Mouse (Mus musculus): ENCODE results near the gene Syt14. TPM values are rescaled to one million over a fixed set of nuclear protein-coding genes. Genes with fewer than 3 reads are reported as not detected.

Syt14 gene
- total and polyA plus RNA-seq, 2 experiments from 2014 or later: 0.04 to 0.08 TPM

DNA sequence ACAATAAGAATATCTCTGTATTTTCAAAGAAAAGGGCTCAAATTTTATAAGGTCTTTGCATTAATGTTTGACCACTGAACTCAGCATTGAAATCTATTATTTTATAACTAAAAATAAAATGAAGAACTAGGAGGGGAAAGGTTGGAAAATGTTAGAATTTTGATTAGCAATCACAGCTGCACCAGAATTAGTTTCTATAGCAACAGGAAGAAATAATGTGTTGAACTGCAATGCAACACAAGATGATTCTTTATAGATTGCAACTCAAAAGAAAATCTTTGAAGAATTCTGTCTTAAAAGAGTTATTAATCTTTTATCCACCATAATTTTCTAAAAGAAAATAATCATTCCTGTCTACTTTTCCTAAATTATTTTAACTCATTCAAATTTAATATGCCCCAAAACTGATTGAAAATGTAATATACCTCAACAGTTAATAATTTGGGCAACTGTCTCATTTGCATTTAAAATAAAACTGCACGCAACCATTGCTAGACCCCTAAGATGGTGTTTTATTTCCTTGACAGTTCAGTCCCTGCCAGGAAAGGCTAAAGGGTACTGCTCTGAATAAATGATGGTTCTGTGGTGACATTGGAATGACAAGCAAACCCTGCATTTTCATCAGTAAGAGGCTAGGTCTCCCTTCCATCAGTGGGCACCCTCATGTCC, 88.3 kb downstream of the Syt14 start:
- ATAC-seq (ENCODE audit: insufficient read depth, low read depth) (no peak), DNase-seq (ENCODE audit: low spot score) (no peak)
- Histone ChIP-seq H3K9ac (replicated peaks; ENCODE audit: low read depth, low read length) (no peak overlapping the region), H3K4me3 (ENCODE audit: low read depth, low read length) (no peak overlapping the region), H3K9me3 (replicated peaks; ENCODE audit: control insufficient read depth, low read length) (no peaks in the 10 kb centered on the region), H3K36me3 (replicated peaks; ENCODE audit: control insufficient read depth, insufficient read depth, low read length) (no peaks in the 10 kb centered on the region), H3K27me3 (ENCODE audit: control insufficient read depth, insufficient read depth, low read length) (no peaks in the 10 kb centered on the region), H3K4me2 (ENCODE audit: low read depth, low read length) (no peak overlapping the region), H3K4me1 (ENCODE audit: control insufficient read depth, insufficient read depth) (no peaks in the 10 kb centered on the region), H3K27ac (ENCODE audit: low read depth) (no peak overlapping the region)
- TF ChIP-seq EP300 (IDR thresholded peaks at IDR 0.05; ENCODE audit: low read depth) (no peak), CTCF (IDR thresholded peaks at IDR 0.05; ENCODE audit: low read depth) (no peak)
- 89% methylated on average over 1 of the region's 1 CpGs for WGBS

DNA sequence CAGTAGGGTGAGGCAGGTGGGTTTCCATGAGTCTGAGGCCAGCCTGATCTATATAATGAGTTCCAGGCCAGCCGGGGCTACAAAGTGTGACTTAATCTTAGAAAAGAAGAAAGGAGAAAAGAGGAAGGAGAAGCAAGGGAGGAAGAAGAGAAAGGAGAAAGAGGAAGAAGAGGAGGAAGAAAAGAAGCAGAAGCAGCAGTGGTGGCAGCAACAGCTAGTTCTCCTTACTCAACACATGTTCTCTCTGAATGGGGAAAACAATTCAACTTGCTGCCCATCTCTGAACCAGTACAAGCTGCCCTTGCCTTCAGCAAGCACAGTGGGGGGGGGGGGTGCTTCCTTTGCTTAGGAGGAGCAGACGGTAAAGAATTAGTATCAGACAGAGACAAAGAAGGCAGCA, 96.5 kb downstream of the Syt14 start:
- WGBS: 67% methylated on average over 2 of the region's 2 CpGs
- Histone ChIP-seq H3K4me3 (ENCODE audit: low read depth, low read length) (no peak overlapping the region), H3K27me3 (ENCODE audit: control insufficient read depth, insufficient read depth, low read length) (no peaks in the 10 kb centered on the region), H3K36me3 (replicated peaks; ENCODE audit: control insufficient read depth, insufficient read depth, low read length) (no peaks in the 10 kb centered on the region), H3K4me1 (ENCODE audit: control insufficient read depth, insufficient read depth) (no peaks in the 10 kb centered on the region), H3K27ac (ENCODE audit: low read depth) (no peak overlapping the region), H3K9ac (replicated peaks; ENCODE audit: low read depth, low read length) (no peak overlapping the region), H3K9me3 (replicated peaks; ENCODE audit: control insufficient read depth, low read length) (no peaks in the 10 kb centered on the region), H3K4me2 (ENCODE audit: low read depth, low read length) (no peak overlapping the region)
- DNase-seq (ENCODE audit: low spot score) (no peak), ATAC-seq (ENCODE audit: insufficient read depth, low read depth) (no peak)
- TF ChIP-seq CTCF (IDR thresholded peaks at IDR 0.05; ENCODE audit: low read depth) (no peak), EP300 (IDR thresholded peaks at IDR 0.05; ENCODE audit: low read depth) (no peak)

DNA sequence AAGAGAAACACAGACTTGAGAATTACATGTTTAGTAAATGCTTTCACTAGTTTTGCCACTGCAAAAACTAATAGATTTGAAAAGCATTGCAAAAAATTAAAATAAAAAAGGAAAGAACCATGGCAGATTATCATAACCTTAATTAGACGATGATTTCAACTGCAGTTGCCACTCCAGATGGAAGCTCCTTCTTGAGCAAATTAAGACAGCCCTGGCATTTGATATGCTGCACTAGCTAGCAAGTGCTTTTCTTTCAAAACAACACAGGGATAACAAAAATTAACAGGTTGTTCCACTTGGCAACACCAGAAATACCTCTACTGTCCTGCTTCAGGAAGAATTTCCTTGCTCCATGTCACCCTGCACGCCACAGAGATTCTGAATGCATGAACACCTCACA, 97.6 kb downstream of the Syt14 start:
- WGBS: 87% methylated on average over 2 of the region's 2 CpGs
- no peaks in the 10 kb centered on the region for H3K4me1 ChIP-seq (ENCODE audit: control insufficient read depth, insufficient read depth)
- ATAC-seq (ENCODE audit: insufficient read depth, low read depth): no peak
- no peak overlapping the region for H3K27ac ChIP-seq (ENCODE audit: low read depth)
- H3K9me3 ChIP-seq (replicated peaks; ENCODE audit: control insufficient read depth, low read length): no peaks in the 10 kb centered on the region
- no peaks in the 10 kb centered on the region for H3K36me3 ChIP-seq (replicated peaks; ENCODE audit: control insufficient read depth, insufficient read depth, low read length)
- DNase-seq (ENCODE audit: low spot score): no peak
- no peak for TF ChIP-seq CTCF (IDR thresholded peaks at IDR 0.05; ENCODE audit: low read depth)
- no peak for TF ChIP-seq EP300 (IDR thresholded peaks at IDR 0.05; ENCODE audit: low read depth)
- H3K4me2 ChIP-seq (ENCODE audit: low read depth, low read length): no peak overlapping the region
- no peak overlapping the region for H3K9ac ChIP-seq (replicated peaks; ENCODE audit: low read depth, low read length)
- H3K4me3 ChIP-seq (ENCODE audit: low read depth, low read length): no peak overlapping the region
- H3K27me3 ChIP-seq (ENCODE audit: control insufficient read depth, insufficient read depth, low read length): no peaks in the 10 kb centered on the region

DNA sequence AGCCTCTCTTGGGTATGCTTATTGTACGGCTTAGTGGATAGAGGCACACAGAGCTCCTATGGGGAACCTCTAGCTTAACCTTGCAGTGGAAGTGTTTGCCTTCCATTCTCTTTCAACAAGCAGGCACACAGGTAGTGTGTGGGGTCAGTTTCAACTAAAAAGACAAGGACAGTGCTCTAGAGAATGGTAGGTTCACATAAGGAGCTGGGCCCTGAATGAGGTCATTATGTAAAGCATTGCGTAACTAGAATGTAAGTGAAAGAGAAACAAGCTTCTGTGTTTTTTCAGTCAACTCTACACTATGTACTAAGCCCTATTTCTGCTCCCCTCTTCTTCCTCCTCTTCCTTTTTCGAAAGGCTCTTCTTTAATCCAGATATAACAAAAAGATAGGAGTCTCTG, 103.8 kb downstream of the Syt14 start:
- DNase-seq (ENCODE audit: low spot score) (no peak), ATAC-seq (ENCODE audit: insufficient read depth, low read depth) (no peak)
- 73% methylated on average over 3 of the region's 3 CpGs for WGBS
- no peaks in the 10 kb centered on the region for H3K9me3 ChIP-seq (replicated peaks; ENCODE audit: control insufficient read depth, low read length)
- H3K4me2 ChIP-seq (ENCODE audit: low read depth, low read length): no peak overlapping the region
- no peaks in the 10 kb centered on the region for H3K4me1 ChIP-seq (ENCODE audit: control insufficient read depth, insufficient read depth)
- H3K36me3 ChIP-seq (replicated peaks; ENCODE audit: control insufficient read depth, insufficient read depth, low read length): no peaks in the 10 kb centered on the region
- H3K9ac ChIP-seq (replicated peaks; ENCODE audit: low read depth, low read length): no peak overlapping the region
- H3K4me3 ChIP-seq (ENCODE audit: low read depth, low read length): no peak overlapping the region
- H3K27me3 ChIP-seq (ENCODE audit: control insufficient read depth, insufficient read depth, low read length): no peaks in the 10 kb centered on the region
- H3K27ac ChIP-seq (ENCODE audit: low read depth): no peak overlapping the region
- TF ChIP-seq EP300 (IDR thresholded peaks at IDR 0.05; ENCODE audit: low read depth) (no peak), CTCF (IDR thresholded peaks at IDR 0.05; ENCODE audit: low read depth) (no peak)

DNA sequence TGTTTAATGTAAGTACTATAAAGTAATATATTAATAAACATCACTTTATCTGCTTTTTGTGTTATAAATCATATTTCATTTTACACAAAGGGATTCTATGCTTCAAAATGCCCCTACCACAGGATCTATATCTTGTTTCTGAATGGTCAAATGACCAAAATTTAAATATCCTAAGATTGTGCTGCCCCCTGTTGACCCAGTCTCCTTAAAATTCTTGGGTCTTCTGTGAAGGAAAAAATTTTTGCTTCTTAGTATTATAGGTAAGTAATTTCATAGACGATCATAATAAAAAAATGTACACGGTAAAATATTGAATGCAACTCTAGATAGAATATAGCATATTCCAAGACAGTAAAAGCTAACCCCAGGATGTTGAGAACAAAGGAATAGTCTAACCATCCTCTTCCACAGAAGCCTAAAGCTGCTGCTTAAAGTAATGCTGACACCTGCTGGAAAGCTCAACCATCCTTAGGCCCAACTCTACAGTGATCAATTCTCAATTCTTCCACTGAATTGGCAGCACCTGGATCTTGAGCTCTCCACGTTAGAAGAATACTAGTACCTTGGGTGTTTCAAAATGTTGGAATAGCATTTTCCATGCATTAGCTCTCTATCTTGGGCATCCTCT, 123.4 kb downstream of the Syt14 start:
- no peak for ATAC-seq (ENCODE audit: insufficient read depth, low read depth)
- peak; percentile 41 for TF ChIP-seq CTCF (IDR thresholded peaks at IDR 0.05; ENCODE audit: low read depth)
- no peak for TF ChIP-seq EP300 (IDR thresholded peaks at IDR 0.05; ENCODE audit: low read depth)
- Histone ChIP-seq H3K4me3 (ENCODE audit: low read depth, low read length) (no peak overlapping the region), H3K27me3 (ENCODE audit: control insufficient read depth, insufficient read depth, low read length) (no peaks in the 10 kb centered on the region), H3K4me2 (ENCODE audit: low read depth, low read length) (no peak overlapping the region), H3K9ac (replicated peaks; ENCODE audit: low read depth, low read length) (no peak overlapping the region), H3K36me3 (replicated peaks; ENCODE audit: control insufficient read depth, insufficient read depth, low read length) (no peaks in the 10 kb centered on the region), H3K4me1 (ENCODE audit: control insufficient read depth, insufficient read depth) (no peaks in the 10 kb centered on the region), H3K27ac (ENCODE audit: low read depth) (no peak overlapping the region), H3K9me3 (replicated peaks; ENCODE audit: control insufficient read depth, low read length) (peaks cover 9% of the 10 kb centered on the region)
- no peak for DNase-seq (ENCODE audit: low spot score)
- 50% methylated on average over 3 of the region's 3 CpGs for WGBS

DNA sequence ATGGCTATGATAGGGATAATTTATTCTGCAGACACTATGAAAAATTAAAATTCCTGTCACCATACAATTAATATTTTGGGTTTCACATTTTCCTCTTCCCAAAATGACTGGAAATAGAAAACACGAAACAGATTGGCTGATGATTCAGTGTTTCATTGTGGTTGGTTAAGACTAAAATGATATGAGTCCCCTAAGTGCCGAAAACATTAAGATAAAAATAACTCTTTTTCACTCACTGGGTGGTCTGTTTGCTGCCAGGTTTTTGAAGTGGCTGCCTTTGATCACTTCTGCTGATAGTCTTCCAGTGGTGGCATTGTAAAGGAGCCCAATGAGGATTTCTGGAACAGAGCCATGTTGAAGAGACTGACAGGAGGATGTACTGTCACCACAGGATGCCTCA, 134.1 kb downstream of the Syt14 start:
- Histone ChIP-seq H3K9ac (replicated peaks; ENCODE audit: low read depth, low read length) (no peak overlapping the region), H3K4me3 (ENCODE audit: low read depth, low read length) (no peak overlapping the region), H3K36me3 (replicated peaks; ENCODE audit: control insufficient read depth, insufficient read depth, low read length) (no peaks in the 10 kb centered on the region), H3K27me3 (ENCODE audit: control insufficient read depth, insufficient read depth, low read length) (no peaks in the 10 kb centered on the region), H3K4me1 (ENCODE audit: control insufficient read depth, insufficient read depth) (no peaks in the 10 kb centered on the region), H3K4me2 (ENCODE audit: low read depth, low read length) (no peak overlapping the region), H3K27ac (ENCODE audit: low read depth) (no peak overlapping the region), H3K9me3 (replicated peaks; ENCODE audit: control insufficient read depth, low read length) (no peaks in the 10 kb centered on the region)
- DNase-seq (ENCODE audit: low spot score) (no peak), ATAC-seq (ENCODE audit: insufficient read depth, low read depth) (no peak)
- no peak for TF ChIP-seq CTCF (IDR thresholded peaks at IDR 0.05; ENCODE audit: low read depth)
- no peak for TF ChIP-seq EP300 (IDR thresholded peaks at IDR 0.05; ENCODE audit: low read depth)
- 46% methylated on average over 2 of the region's 2 CpGs for WGBS

Data from heart, postnatal 0 days (tissue).